Mouse (Mus musculus) lung, embryonic 16.5 days (tissue): ENCODE results near the gene Hadhb. TPM values are rescaled to one million over a fixed set of nuclear protein-coding genes. Genes with fewer than 3 reads are reported as not detected.

Source experiments
- ATAC-seq: fragments of 200-750 bp; cut with Nextera tagmentation; 2 replicates; pipeline ENCODE4 v1.8.0; 2017; ENCODE audit warnings: low read depth, mild to moderate bottlenecking, moderate library complexity
- H3K27ac ChIP-seq: fragments of 300-500 bp; sonication (generic); 2 replicates; pipeline ENCODE4 v1.5.1; 2014; ENCODE audit warnings: mild to moderate bottlenecking, control low read depth, low read length
- H3K27me3 ChIP-seq: fragments of 300-500 bp; sonication (generic); 2 replicates; pipeline ENCODE4 v1.6.1; 2014; ENCODE audit warnings: low read depth, low read length, mixed read lengths; ENCODE audit not compliant: control insufficient read depth, insufficient read depth
- H3K36me3 ChIP-seq: fragments of 300-500 bp; sonication (generic); 2 replicates; pipeline ENCODE4 v1.6.1; 2014; ENCODE audit warnings: low read length; ENCODE audit not compliant: control insufficient read depth, insufficient read depth
- H3K4me1 ChIP-seq: fragments of 300-500 bp; sonication (generic); replicated peaks from 2 replicates; pipeline ENCODE4 v1.6.1; 2014; ENCODE audit warnings: low read length, mixed read lengths; ENCODE audit not compliant: control insufficient read depth, insufficient read depth
- H3K4me2 ChIP-seq: fragments of 300-500 bp; sonication (generic); 2 replicates; pipeline ENCODE4 v1.6.1; 2014; ENCODE audit warnings: low read depth, low read length, control low read depth
- H3K4me3 ChIP-seq: fragments of 300-500 bp; sonication (generic); 2 replicates; pipeline ENCODE4 v1.5.1; 2014; ENCODE audit warnings: mild to moderate bottlenecking, low read length, control low read depth
- H3K9ac ChIP-seq: fragments of 300-500 bp; sonication (generic); 2 replicates; pipeline ENCODE4 v1.6.1; 2014; ENCODE audit warnings: low read length, control low read depth
- H3K9me3 ChIP-seq: fragments of 300-500 bp; sonication (generic); 2 replicates; pipeline ENCODE4 v1.6.1; 2016; ENCODE audit warnings: low read length; ENCODE audit not compliant: control insufficient read depth
- WGBS: fragments of 180-500 bp; shearing (Covaris S2); extraction: QIAGEN DNeasy Blood & Tissue Kit; methylation state at CpG from one replicate; pipeline ENCODE4 v1.1.7; 2014; 5-methylcytosine and 5-hydroxymethylcytosine counted together
- polyA plus RNA-seq: library from polyadenylated mRNA; unstranded; fragments of >200 nt; fragmentation: Nextera tagmentation; extraction: Ambion mirVana; gene quantifications from 2 replicates; pipeline ENCODE4 v1.2.1, GENCODE M21; 2015

Hadhb gene
- polyA plus RNA-seq, 1 experiment from 2014 or later, result 128 TPM

- Histone ChIP-seq H3K27ac (no peak overlapping the region), H3K4me3 (no peak overlapping the region), H3K9ac (no peak overlapping the region), H3K4me2 (no peak overlapping the region), H3K9me3 (no peaks in the 10 kb centered on the region), H3K36me3 (peaks cover under 1% of the 10 kb centered on the region; the same call in 1 of the 2 replicates), H3K4me1 (peaks cover 22% of the 10 kb centered on the region), H3K27me3 (peaks cover 58% of the 10 kb centered on the region)
- 67% methylated on average over 3 of the region's 3 CpGs for WGBS
- ATAC-seq, result no peak
Observed at GRCm38 (mm10) chr5:30111771-30112170, 43.3 kb upstream of the Hadhb start.

- Histone ChIP-seq H3K36me3 (peaks cover 2% of the 10 kb centered on the region; the same call in 1 of the 2 replicates), H3K9me3 (no peaks in the 10 kb centered on the region), H3K4me1 (peaks cover 22% of the 10 kb centered on the region), H3K27me3 (peaks cover 50% of the 10 kb centered on the region), H3K27ac (no peak overlapping the region), H3K4me2 (no peak overlapping the region), H3K9ac (no peak overlapping the region), H3K4me3 (no peak overlapping the region)
- ATAC-seq, result no peak
- 88% methylated on average over 3 of the region's 3 CpGs for WGBS
Observed at GRCm38 (mm10) chr5:30112533-30113068, 42.4 kb upstream of the Hadhb start.

- H3K4me2 ChIP-seq, result peak overlapping the region; percentile 97
- 1% methylated on average over 90 of the region's 103 CpGs for WGBS
- peak overlapping the region; percentile 61 for H3K4me3 ChIP-seq
- H3K36me3 ChIP-seq, result peaks cover 10% of the 10 kb centered on the region
- peak overlapping the region; percentile 70 for H3K9ac ChIP-seq
- ATAC-seq, result peak; percentile 88
- peaks cover 44% of the 10 kb centered on the region for H3K27me3 ChIP-seq
- H3K9me3 ChIP-seq, result no peaks in the 10 kb centered on the region
- peaks cover 22% of the 10 kb centered on the region for H3K4me1 ChIP-seq
- no peak overlapping the region for H3K27ac ChIP-seq
Observed at GRCm38 (mm10) chr5:30113881-30114760, 40.9 kb upstream of the Hadhb start.

- WGBS, result under 1% methylated on average over 28 of the region's 28 CpGs
- no peak; the same call in 1 of the 2 replicates for ATAC-seq
- H3K9ac ChIP-seq, result peak overlapping the region; percentile 70
- no peaks in the 10 kb centered on the region for H3K9me3 ChIP-seq
- peak overlapping the region; percentile 97 for H3K4me2 ChIP-seq
- H3K36me3 ChIP-seq, result peaks cover 16% of the 10 kb centered on the region
- no peak overlapping the region for H3K27ac ChIP-seq
- H3K4me1 ChIP-seq, result peaks cover 22% of the 10 kb centered on the region
- H3K4me3 ChIP-seq, result peak overlapping the region; percentile 61
- peaks cover 44% of the 10 kb centered on the region for H3K27me3 ChIP-seq
Observed at GRCm38 (mm10) chr5:30114761-30115140, 40.3 kb upstream of the Hadhb start.

- Histone ChIP-seq H3K27ac (no peak overlapping the region), H3K9me3 (no peaks in the 10 kb centered on the region), H3K4me2 (no peak overlapping the region), H3K36me3 (peaks cover 24% of the 10 kb centered on the region), H3K27me3 (peaks cover 40% of the 10 kb centered on the region), H3K4me1 (peaks cover 17% of the 10 kb centered on the region), H3K4me3 (no peak overlapping the region), H3K9ac (no peak overlapping the region)
- ATAC-seq, result no peak
- WGBS, result 34% methylated on average over 10 of the region's 10 CpGs
Observed at GRCm38 (mm10) chr5:30115718-30116117, 39.3 kb upstream of the Hadhb start.

GRCm38 (mm10) chr5:30118018-30118417 lies 37.0 kb upstream of the Hadhb start:
- peaks cover 21% of the 10 kb centered on the region for H3K27me3 ChIP-seq
- ATAC-seq, result no peak
- peaks cover 9% of the 10 kb centered on the region for H3K4me1 ChIP-seq
- no peak overlapping the region for H3K4me2 ChIP-seq
- WGBS, result 79% methylated on average over 1 of the region's 1 CpGs
- H3K27ac ChIP-seq, result no peak overlapping the region
- no peaks in the 10 kb centered on the region for H3K9me3 ChIP-seq
- H3K4me3 ChIP-seq, result no peak overlapping the region
- H3K9ac ChIP-seq, result no peak overlapping the region
- peaks cover 33% of the 10 kb centered on the region for H3K36me3 ChIP-seq

- no peaks in the 10 kb centered on the region for H3K9me3 ChIP-seq
- H3K4me3 ChIP-seq, result no peak overlapping the region
- H3K27me3 ChIP-seq, result peaks cover 12% of the 10 kb centered on the region
- 91% methylated on average over 6 of the region's 6 CpGs for WGBS
- H3K4me1 ChIP-seq, result peaks cover 6% of the 10 kb centered on the region
- H3K36me3 ChIP-seq, result peaks cover 41% of the 10 kb centered on the region
- H3K4me2 ChIP-seq, result no peak overlapping the region
- no peak overlapping the region for H3K27ac ChIP-seq
- no peak overlapping the region for H3K9ac ChIP-seq
- no peak for ATAC-seq
Observed at GRCm38 (mm10) chr5:30119163-30119562, 35.9 kb upstream of the Hadhb start.

- peaks cover 49% of the 10 kb centered on the region for H3K36me3 ChIP-seq
Observed at GRCm38 (mm10) chr5:30120106-30120505, 34.9 kb upstream of the Hadhb start.

GRCm38 (mm10) chr5:30122481-30122880 lies 32.6 kb upstream of the Hadhb start:
- no peak for ATAC-seq
- H3K27ac ChIP-seq, result no peak overlapping the region
- no peak overlapping the region for H3K4me3 ChIP-seq
- H3K4me1 ChIP-seq, result no peaks in the 10 kb centered on the region
- H3K36me3 ChIP-seq, result peaks cover 62% of the 10 kb centered on the region
- WGBS, result 87% methylated on average over 6 of the region's 6 CpGs
- no peak overlapping the region for H3K4me2 ChIP-seq
- H3K27me3 ChIP-seq, result no peaks in the 10 kb centered on the region
- no peaks in the 10 kb centered on the region for H3K9me3 ChIP-seq
- H3K9ac ChIP-seq, result no peak overlapping the region

More at GRCm38 (mm10) chr5:30120106-30120505, 34.9 kb upstream of the Hadhb start:
- no peak for ATAC-seq
- 85% methylated on average over 7 of the region's 7 CpGs for WGBS
- Histone ChIP-seq H3K4me1 (no peaks in the 10 kb centered on the region), H3K27me3 (peaks cover 6% of the 10 kb centered on the region; the same call in 1 of the 2 replicates), H3K27ac (no peak overlapping the region), H3K9ac (no peak overlapping the region), H3K9me3 (no peaks in the 10 kb centered on the region), H3K4me3 (no peak overlapping the region), H3K4me2 (no peak overlapping the region)
